Mouse (Mus musculus) neural tube, embryonic 14.5 days (tissue): Measurements from ENCODE around the gene Hist1h1e. TPM values are rescaled to one million over a fixed set of nuclear protein-coding genes. Genes with fewer than 3 reads are reported as not detected.
"Not testable (repeated sequence)": the region's sequence is repeated elsewhere in the genome, so short reads cannot be mapped to it uniquely, and the experiment has no call there.

Experiments used
- ATAC-seq: fragments of 200-750 bp; cut with Nextera tagmentation; 2 replicates; pipeline ENCODE4 v1.8.0; 2017; ENCODE audit warnings: low read depth, mild to moderate bottlenecking, moderate TSS enrichment, moderate library complexity
- H3K27ac ChIP-seq: fragments of 300-500 bp; sonication (generic); 2 replicates; pipeline ENCODE4 v1.5.1; 2014; ENCODE audit warnings: low read depth, mild to moderate bottlenecking, control low read depth, low read length, moderate library complexity, mixed read lengths
- H3K27me3 ChIP-seq: fragments of 300-500 bp; sonication (generic); 2 replicates; pipeline ENCODE4 v1.6.1; 2014; ENCODE audit warnings: low read length; ENCODE audit not compliant: control insufficient read depth, insufficient read depth
- H3K36me3 ChIP-seq: fragments of 300-500 bp; sonication (generic); 2 replicates; pipeline ENCODE4 v1.6.1; 2014; ENCODE audit warnings: low read length, mixed read lengths; ENCODE audit not compliant: control insufficient read depth, insufficient read depth
- H3K4me1 ChIP-seq: fragments of 300-500 bp; sonication (generic); 2 replicates; pipeline ENCODE4 v1.6.1; 2014; ENCODE audit warnings: low read length; ENCODE audit not compliant: control insufficient read depth, insufficient read depth
- H3K4me2 ChIP-seq: fragments of 300-500 bp; sonication (generic); 2 replicates; pipeline ENCODE4 v1.6.1; 2014; ENCODE audit warnings: mild to moderate bottlenecking, low read depth, low read length, control low read depth
- H3K4me3 ChIP-seq: fragments of 300-500 bp; sonication (generic); 2 replicates; pipeline ENCODE4 v1.5.1; 2014; ENCODE audit warnings: low read depth, low read length, control low read depth, mixed read lengths
- H3K9ac ChIP-seq: fragments of 300-500 bp; sonication (generic); replicated peaks from 2 replicates; pipeline ENCODE4 v1.6.1; 2014; ENCODE audit warnings: low read depth, mild to moderate bottlenecking, control low read depth, low read length, mixed read lengths
- H3K9me3 ChIP-seq: fragments of 300-500 bp; sonication (generic); 2 replicates; pipeline ENCODE4 v1.6.1; 2016; ENCODE audit warnings: low read length; ENCODE audit not compliant: control insufficient read depth
- WGBS: fragments of 180-500 bp; shearing (Covaris S2); extraction: QIAGEN DNeasy Blood & Tissue Kit; methylation state at CpG from one replicate; pipeline ENCODE4 v1.1.7; 2014; 5-methylcytosine and 5-hydroxymethylcytosine counted together
- polyA plus RNA-seq: library from polyadenylated mRNA; unstranded; fragments of >200 nt; fragmentation: Nextera tagmentation; extraction: Ambion mirVana; gene quantifications from 2 replicates; pipeline ENCODE4 v1.2.1, GENCODE M21; 2014

Gene Hist1h1e
- polyA plus RNA-seq, 1 experiment from 2014 or later = 3.3 TPM

GRCm38 (mm10) chr13:23584331-23584730, 38.0 kb downstream of the Hist1h1e start:
- Histone ChIP-seq H3K27me3 (no peaks in the 10 kb centered on the region), H3K9me3 (no peaks in the 10 kb centered on the region), H3K4me3 (peak overlapping the region; percentile 46), H3K4me1 (peaks cover 23% of the 10 kb centered on the region), H3K9ac (peak overlapping the region; percentile 72; the same call in 1 of the 2 replicates), H3K4me2 (peak overlapping the region; percentile 92), H3K27ac (peak overlapping the region; percentile 92; the same call in 1 of the 2 replicates), H3K36me3 (no peaks in the 10 kb centered on the region)
- no peak for ATAC-seq

DNA sequence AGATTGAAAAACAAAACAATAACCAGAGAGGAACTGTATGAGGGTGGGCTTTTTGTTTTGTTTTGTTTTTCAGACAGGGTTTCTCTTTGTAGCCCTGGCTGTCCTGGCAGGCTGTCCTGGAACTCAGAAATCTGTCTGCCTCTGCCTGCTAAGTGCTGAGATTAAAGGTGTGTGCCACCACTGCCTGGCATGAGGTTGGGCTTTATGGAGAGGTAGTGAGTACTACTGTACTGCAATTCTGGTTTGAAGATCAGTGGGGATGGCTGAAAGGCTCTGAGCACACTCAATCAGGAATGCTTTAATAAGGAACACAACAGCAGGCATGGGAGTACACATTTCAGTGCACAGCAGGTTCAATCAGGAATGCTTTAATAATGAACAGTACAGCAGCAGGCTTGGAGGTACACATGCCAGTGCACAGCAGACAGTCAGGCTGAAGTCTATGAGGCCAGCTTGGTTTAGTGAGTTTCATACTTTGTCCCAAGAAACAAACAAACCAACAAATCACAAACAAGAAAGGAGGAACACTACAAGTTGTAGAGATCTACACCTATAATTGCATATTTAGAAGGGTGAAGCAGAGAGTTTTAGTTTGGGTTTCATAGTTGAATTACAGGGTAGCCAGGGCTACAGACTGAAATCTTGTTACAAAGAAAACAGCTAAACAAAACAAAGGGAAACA, 38.8 kb downstream of the Hist1h1e start:
- Histone ChIP-seq H3K4me2 (no peak overlapping the region), H3K4me1 (peaks cover 23% of the 10 kb centered on the region), H3K9ac (no peak overlapping the region), H3K4me3 (no peak overlapping the region), H3K9me3 (no peaks in the 10 kb centered on the region), H3K36me3 (no peaks in the 10 kb centered on the region), H3K27ac (no peak overlapping the region), H3K27me3 (no peaks in the 10 kb centered on the region)
- no peak for ATAC-seq

- Histone ChIP-seq H3K27me3 (no peaks in the 10 kb centered on the region), H3K27ac (peak overlapping the region; percentile 41), H3K4me2 (peak overlapping the region; percentile 92), H3K9me3 (no peaks in the 10 kb centered on the region), H3K4me1 (peaks cover 23% of the 10 kb centered on the region), H3K4me3 (peak overlapping the region; percentile 43), H3K9ac (peak overlapping the region; percentile 52), H3K36me3 (no peaks in the 10 kb centered on the region)
- 5% methylated on average over 6 of the region's 6 CpGs for WGBS
- ATAC-seq = no peak
Measured at GRCm38 (mm10) chr13:23582219-23583056, 39.9 kb downstream of the Hist1h1e start.

DNA sequence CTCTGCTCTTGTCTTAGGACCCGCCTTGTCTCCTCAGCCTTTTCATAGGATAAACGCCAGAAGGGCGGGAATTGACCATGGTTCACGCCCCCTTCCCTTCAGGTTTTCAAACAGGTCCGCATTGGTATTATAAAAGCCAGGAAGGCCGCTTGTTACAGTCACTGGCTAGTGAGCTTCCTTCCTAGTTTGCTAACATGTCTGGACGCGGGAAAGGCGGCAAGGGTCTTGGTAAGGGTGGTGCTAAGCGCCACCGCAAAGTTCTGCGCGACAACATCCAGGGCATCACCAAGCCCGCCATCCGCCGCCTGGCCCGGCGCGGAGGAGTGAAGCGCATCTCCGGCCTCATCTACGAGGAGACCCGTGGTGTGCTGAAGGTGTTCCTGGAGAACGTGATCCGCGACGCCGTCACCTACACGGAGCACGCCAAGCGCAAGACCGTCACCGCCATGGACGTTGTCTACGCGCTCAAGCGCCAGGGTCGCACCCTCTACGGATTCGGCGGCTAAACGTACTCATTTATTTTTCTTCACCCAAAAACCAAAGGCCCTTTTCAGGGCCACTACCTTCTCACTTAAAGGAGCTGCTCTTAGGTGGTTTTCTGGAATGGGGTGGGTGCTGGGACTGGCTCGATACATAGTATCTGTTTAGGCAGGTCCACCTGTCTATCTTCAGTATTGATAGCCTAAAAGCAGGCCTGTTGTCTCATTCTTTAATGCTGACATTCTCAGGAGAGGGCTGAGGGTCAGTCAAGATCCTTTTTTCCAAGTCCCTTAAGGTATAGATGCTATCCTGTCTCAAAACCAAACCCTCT, 40.7 kb downstream of the Hist1h1e start, which contains the start of gene Hist1h4d:
Gene Hist1h4d, plus strand, starts transcription at position 191 of the 811 bp plus-strand sequence.
- H3K4me3 ChIP-seq = peak within 1 kb of the TSS; percentile 43
- H3K27ac ChIP-seq = peak within 1 kb of the TSS; percentile 41
- H3K4me1 ChIP-seq = peaks cover 26% of the 10 kb centered on the region
- H3K9me3 ChIP-seq = no peaks in the 10 kb centered on the region
- no peaks in the 10 kb centered on the region for H3K27me3 ChIP-seq
- WGBS = under 1% methylated on average over 43 of the region's 43 CpGs
- H3K4me2 ChIP-seq = peak within 1 kb of the TSS; percentile 92
- no peaks in the 10 kb centered on the region for H3K36me3 ChIP-seq
- peak within 1 kb of the TSS; percentile 52 for H3K9ac ChIP-seq
- peak; percentile 92 for ATAC-seq

DNA sequence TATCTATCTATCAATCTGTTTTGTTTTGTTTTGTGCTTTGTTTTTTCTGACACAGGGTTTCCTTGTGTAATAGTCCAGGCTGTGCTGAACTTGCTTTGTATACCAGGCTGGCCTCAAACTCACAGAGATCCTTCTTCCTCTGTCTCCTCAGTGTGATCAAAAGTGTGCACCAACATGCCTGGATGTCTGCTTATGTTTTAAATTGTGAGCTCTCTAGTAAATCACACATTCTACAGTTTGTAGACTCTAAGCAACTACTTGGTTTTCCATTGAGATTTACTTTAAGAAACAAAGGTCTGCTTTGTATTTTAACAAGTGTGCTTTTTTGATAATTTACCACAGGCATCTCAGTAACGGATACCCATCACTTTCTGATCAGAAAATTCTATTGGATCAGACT, 44.5 kb downstream of the Hist1h1e start:
- 95% methylated on average over 1 of the region's 1 CpGs for WGBS
- no peak overlapping the region for H3K4me3 ChIP-seq
- no peaks in the 10 kb centered on the region for H3K36me3 ChIP-seq
- H3K9me3 ChIP-seq = no peaks in the 10 kb centered on the region
- H3K4me1 ChIP-seq = peaks cover 31% of the 10 kb centered on the region
- no peaks in the 10 kb centered on the region for H3K27me3 ChIP-seq
- no peak overlapping the region for H3K4me2 ChIP-seq
- no peak for ATAC-seq
- H3K9ac ChIP-seq = no peak overlapping the region
- H3K27ac ChIP-seq = no peak overlapping the region

DNA sequence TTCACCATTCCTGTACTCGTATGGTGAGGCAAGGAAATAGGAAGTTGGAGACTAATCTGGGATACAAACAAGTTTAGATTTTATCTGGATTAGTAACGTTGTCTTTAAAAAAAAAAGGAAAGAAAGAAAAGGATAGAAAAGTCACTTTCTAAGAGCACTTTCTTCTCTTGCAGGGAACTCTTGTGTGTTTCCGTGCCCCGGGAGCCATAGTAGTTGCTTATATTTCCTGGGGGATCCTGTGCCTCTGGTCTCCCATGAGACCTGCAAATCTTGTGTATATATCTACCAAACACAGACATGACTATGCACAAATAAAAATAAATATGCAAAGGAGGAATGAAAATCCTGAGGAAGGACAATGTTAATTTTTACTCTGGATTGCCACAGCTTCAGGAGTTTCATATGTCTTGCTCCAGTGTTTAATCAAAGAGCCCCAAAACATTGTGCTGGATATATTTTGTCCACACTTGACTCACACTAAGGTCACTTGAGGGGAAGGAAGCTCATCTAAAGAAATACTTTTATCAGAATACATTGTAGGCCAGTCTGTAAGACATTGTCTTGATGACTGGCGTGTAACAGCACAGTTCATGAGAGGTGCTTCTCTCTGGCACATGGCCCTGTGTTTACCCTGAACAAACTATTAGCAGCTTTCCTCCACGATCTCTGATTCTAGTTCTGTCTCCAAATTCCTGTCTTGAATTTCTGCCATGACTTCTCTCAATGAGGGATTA, 45.3 kb downstream of the Hist1h1e start:
- 59% methylated on average over 6 of the region's 6 CpGs for WGBS
- Histone ChIP-seq H3K4me3 (peak overlapping the region; percentile 32; the same call in 1 of the 2 replicates), H3K9ac (no peak overlapping the region), H3K9me3 (no peaks in the 10 kb centered on the region), H3K36me3 (no peaks in the 10 kb centered on the region), H3K4me1 (peaks cover 33% of the 10 kb centered on the region), H3K4me2 (peak overlapping the region; percentile 62; the same call in 1 of the 2 replicates), H3K27ac (no peak overlapping the region), H3K27me3 (no peaks in the 10 kb centered on the region)
- no peak for ATAC-seq

- H3K9me3 ChIP-seq = no peaks in the 10 kb centered on the region
- H3K9ac ChIP-seq = peak overlapping the region; percentile 46
- 7% methylated on average over 7 of the region's 7 CpGs for WGBS
- ATAC-seq = no peak
- H3K4me2 ChIP-seq = peak overlapping the region; percentile 62
- no peak overlapping the region for H3K27ac ChIP-seq
- H3K4me3 ChIP-seq = peak overlapping the region; percentile 32
- no peaks in the 10 kb centered on the region for H3K36me3 ChIP-seq
- peaks cover 32% of the 10 kb centered on the region for H3K4me1 ChIP-seq
- H3K27me3 ChIP-seq = no peaks in the 10 kb centered on the region
Measured at GRCm38 (mm10) chr13:23576351-23576881, 45.9 kb downstream of the Hist1h1e start.

GRCm38 (mm10) chr13:23575864-23576313, 46.5 kb downstream of the Hist1h1e start:
- Histone ChIP-seq H3K4me1 (peaks cover 32% of the 10 kb centered on the region), H3K4me2 (peak overlapping the region; percentile 62), H3K4me3 (peak overlapping the region; percentile 32), H3K9ac (peak overlapping the region; percentile 46)
- ATAC-seq, H3K9me3 ChIP-seq, H3K27me3 ChIP-seq, H3K27ac ChIP-seq, H3K36me3 ChIP-seq: not testable (repeated sequence)
- WGBS = under 1% methylated on average over 11 of the region's 40 CpGs
